Mouse (Mus musculus): Measurements from ENCODE around the gene Hoxa1. TPM values are rescaled to one million over a fixed set of nuclear protein-coding genes. Genes with fewer than 3 reads are reported as not detected.
A peak's percentile ranks its signal among the peaks of the same experiment; 100 is the strongest.

The Hoxa1 gene
- polyA plus RNA-seq, 1 experiment from 2014 or later = not detected

GRCm38 (mm10) chr6:52184668-52185067, 26.6 kb upstream of the Hoxa1 start:
- no peak overlapping the region for H3K4me3 ChIP-seq (ENCODE audit: low read depth, low read length)
- H3K36me3 ChIP-seq (ENCODE audit: control insufficient read depth, insufficient read depth, low read length) = no peaks in the 10 kb centered on the region
- no peak for ATAC-seq (replicated peaks; ENCODE audit: low FRiP score)
- no peak overlapping the region for H3K27ac ChIP-seq (ENCODE audit: low read depth, low read length)
- no peak overlapping the region for H3K9ac ChIP-seq (ENCODE audit: low read length)
- H3K4me2 ChIP-seq (ENCODE audit: low read depth, low read length, severe bottlenecking) = no peak overlapping the region
- no peaks in the 10 kb centered on the region for H3K9me3 ChIP-seq (ENCODE audit: control insufficient read depth, low read length)
- DNase-seq (ENCODE audit: low spot score) = peak; percentile 47
- 3% methylated on average over 6 of the region's 6 CpGs for WGBS
- H3K4me1 ChIP-seq (replicated peaks; ENCODE audit: control insufficient read depth, insufficient read depth, low read length) = no peaks in the 10 kb centered on the region
- peaks cover 100% of the 10 kb centered on the region for H3K27me3 ChIP-seq (ENCODE audit: control insufficient read depth, insufficient read depth, low read length)

- Histone ChIP-seq H3K27me3 (ENCODE audit: control insufficient read depth, insufficient read depth, low read length) (peaks cover 100% of the 10 kb centered on the region), H3K4me1 (replicated peaks; ENCODE audit: control insufficient read depth, insufficient read depth, low read length) (no peaks in the 10 kb centered on the region), H3K36me3 (ENCODE audit: control insufficient read depth, insufficient read depth, low read length) (no peaks in the 10 kb centered on the region), H3K4me2 (ENCODE audit: low read depth, low read length, severe bottlenecking) (no peak overlapping the region), H3K4me3 (ENCODE audit: low read depth, low read length) (no peak overlapping the region), H3K9me3 (ENCODE audit: control insufficient read depth, low read length) (no peaks in the 10 kb centered on the region), H3K9ac (ENCODE audit: low read length) (no peak overlapping the region), H3K27ac (ENCODE audit: low read depth, low read length) (no peak overlapping the region)
- DNase-seq (ENCODE audit: low spot score) = peak; percentile 39
- no peak for ATAC-seq (replicated peaks; ENCODE audit: low FRiP score)
- WGBS = 8% methylated on average over 10 of the region's 10 CpGs
Observed at GRCm38 (mm10) chr6:52183311-52184080, 25.4 kb upstream of the Hoxa1 start.

GRCm38 (mm10) chr6:52182793-52183192, 24.7 kb upstream of the Hoxa1 start:
- Histone ChIP-seq H3K4me1 (replicated peaks; ENCODE audit: control insufficient read depth, insufficient read depth, low read length) (no peaks in the 10 kb centered on the region), H3K27me3 (ENCODE audit: control insufficient read depth, insufficient read depth, low read length) (peaks cover 100% of the 10 kb centered on the region), H3K4me3 (ENCODE audit: low read depth, low read length) (no peak overlapping the region), H3K9me3 (ENCODE audit: control insufficient read depth, low read length) (no peaks in the 10 kb centered on the region), H3K27ac (ENCODE audit: low read depth, low read length) (no peak overlapping the region), H3K36me3 (ENCODE audit: control insufficient read depth, insufficient read depth, low read length) (no peaks in the 10 kb centered on the region), H3K4me2 (ENCODE audit: low read depth, low read length, severe bottlenecking) (no peak overlapping the region), H3K9ac (ENCODE audit: low read length) (no peak overlapping the region)
- DNase-seq (ENCODE audit: low spot score) (no peak), ATAC-seq (replicated peaks; ENCODE audit: low FRiP score) (no peak)
- 3% methylated on average over 1 of the region's 1 CpGs for WGBS

- no peak overlapping the region for H3K9ac ChIP-seq (ENCODE audit: low read length)
- WGBS = 10% methylated on average over 2 of the region's 2 CpGs
- no peak overlapping the region for H3K4me3 ChIP-seq (ENCODE audit: low read depth, low read length)
- H3K27me3 ChIP-seq (ENCODE audit: control insufficient read depth, insufficient read depth, low read length) = peaks cover 100% of the 10 kb centered on the region
- no peak overlapping the region for H3K27ac ChIP-seq (ENCODE audit: low read depth, low read length)
- no peaks in the 10 kb centered on the region for H3K36me3 ChIP-seq (ENCODE audit: control insufficient read depth, insufficient read depth, low read length)
- ATAC-seq (replicated peaks; ENCODE audit: low FRiP score) (no peak), DNase-seq (ENCODE audit: low spot score) (peak; percentile 48)
- no peak overlapping the region for H3K4me2 ChIP-seq (ENCODE audit: low read depth, low read length, severe bottlenecking)
- no peaks in the 10 kb centered on the region for H3K9me3 ChIP-seq (ENCODE audit: control insufficient read depth, low read length)
- no peaks in the 10 kb centered on the region for H3K4me1 ChIP-seq (replicated peaks; ENCODE audit: control insufficient read depth, insufficient read depth, low read length)
Observed at GRCm38 (mm10) chr6:52182030-52182429, 23.9 kb upstream of the Hoxa1 start.

- H3K27me3 ChIP-seq (ENCODE audit: control insufficient read depth, insufficient read depth, low read length) = peaks cover 100% of the 10 kb centered on the region
- DNase-seq (ENCODE audit: low spot score) = peak; percentile 44
- no peaks in the 10 kb centered on the region for H3K36me3 ChIP-seq (ENCODE audit: control insufficient read depth, insufficient read depth, low read length)
- no peak for ATAC-seq (replicated peaks; ENCODE audit: low FRiP score)
- H3K4me1 ChIP-seq (replicated peaks; ENCODE audit: control insufficient read depth, insufficient read depth, low read length) = no peaks in the 10 kb centered on the region
- H3K4me2 ChIP-seq (ENCODE audit: low read depth, low read length, severe bottlenecking) = no peak overlapping the region
- 4% methylated on average over 3 of the region's 3 CpGs for WGBS
- no peak overlapping the region for H3K9ac ChIP-seq (ENCODE audit: low read length)
- no peaks in the 10 kb centered on the region for H3K9me3 ChIP-seq (ENCODE audit: control insufficient read depth, low read length)
- no peak overlapping the region for H3K27ac ChIP-seq (ENCODE audit: low read depth, low read length)
- H3K4me3 ChIP-seq (ENCODE audit: low read depth, low read length) = no peak overlapping the region
Observed at GRCm38 (mm10) chr6:52180726-52181125, 22.6 kb upstream of the Hoxa1 start.

GRCm38 (mm10) chr6:52180213-52180710, 22.1 kb upstream of the Hoxa1 start:
- H3K27me3 ChIP-seq (ENCODE audit: control insufficient read depth, insufficient read depth, low read length) = peaks cover 100% of the 10 kb centered on the region
- ATAC-seq (replicated peaks; ENCODE audit: low FRiP score) (no peak), DNase-seq (ENCODE audit: low spot score) (peak; percentile 44)
- H3K27ac ChIP-seq (ENCODE audit: low read depth, low read length) = no peak overlapping the region
- H3K4me1 ChIP-seq (replicated peaks; ENCODE audit: control insufficient read depth, insufficient read depth, low read length) = no peaks in the 10 kb centered on the region
- H3K9ac ChIP-seq (ENCODE audit: low read length) = no peak overlapping the region
- H3K4me3 ChIP-seq (ENCODE audit: low read depth, low read length) = no peak overlapping the region
- WGBS = 1% methylated on average over 11 of the region's 11 CpGs
- no peak overlapping the region for H3K4me2 ChIP-seq (ENCODE audit: low read depth, low read length, severe bottlenecking)
- H3K36me3 ChIP-seq (ENCODE audit: control insufficient read depth, insufficient read depth, low read length) = no peaks in the 10 kb centered on the region
- H3K9me3 ChIP-seq (ENCODE audit: control insufficient read depth, low read length) = no peaks in the 10 kb centered on the region

- Histone ChIP-seq H3K27me3 (ENCODE audit: control insufficient read depth, insufficient read depth, low read length) (peaks cover 100% of the 10 kb centered on the region), H3K4me1 (replicated peaks; ENCODE audit: control insufficient read depth, insufficient read depth, low read length) (no peaks in the 10 kb centered on the region), H3K9me3 (ENCODE audit: control insufficient read depth, low read length) (no peaks in the 10 kb centered on the region), H3K9ac (ENCODE audit: low read length) (no peak overlapping the region), H3K27ac (ENCODE audit: low read depth, low read length) (no peak overlapping the region), H3K36me3 (ENCODE audit: control insufficient read depth, insufficient read depth, low read length) (no peaks in the 10 kb centered on the region), H3K4me2 (ENCODE audit: low read depth, low read length, severe bottlenecking) (no peak overlapping the region), H3K4me3 (ENCODE audit: low read depth, low read length) (no peak overlapping the region)
- DNase-seq (ENCODE audit: low spot score) (peak; percentile 48), ATAC-seq (replicated peaks; ENCODE audit: low FRiP score) (no peak)
- WGBS = 0% methylated on average over 10 of the region's 10 CpGs
Observed at GRCm38 (mm10) chr6:52179690-52180089, 21.6 kb upstream of the Hoxa1 start.

GRCm38 (mm10) chr6:52178918-52179665, 21.0 kb upstream of the Hoxa1 start:
- H3K27ac ChIP-seq (ENCODE audit: low read depth, low read length) = no peak overlapping the region
- H3K9me3 ChIP-seq (ENCODE audit: control insufficient read depth, low read length) = no peaks in the 10 kb centered on the region
- no peak overlapping the region for H3K9ac ChIP-seq (ENCODE audit: low read length)
- peak; percentile 48 for DNase-seq (ENCODE audit: low spot score)
- no peak overlapping the region for H3K4me3 ChIP-seq (ENCODE audit: low read depth, low read length)
- H3K4me2 ChIP-seq (ENCODE audit: low read depth, low read length, severe bottlenecking) = no peak overlapping the region
- peaks cover 98% of the 10 kb centered on the region for H3K27me3 ChIP-seq (ENCODE audit: control insufficient read depth, insufficient read depth, low read length)
- 1% methylated on average over 4 of the region's 4 CpGs for WGBS
- ATAC-seq (replicated peaks; ENCODE audit: low FRiP score) = no peak
- no peaks in the 10 kb centered on the region for H3K4me1 ChIP-seq (replicated peaks; ENCODE audit: control insufficient read depth, insufficient read depth, low read length)
- no peaks in the 10 kb centered on the region for H3K36me3 ChIP-seq (ENCODE audit: control insufficient read depth, insufficient read depth, low read length)

Measured in forebrain, embryonic 11.5 days (tissue).